Mouse (Mus musculus) heart, embryonic 15.5 days (tissue): ENCODE data around the gene Mrpl12. TPM values are rescaled to one million over a fixed set of nuclear protein-coding genes. Genes with fewer than 3 reads are reported as not detected.

Experiments used
- ATAC-seq: fragments of 200-750 bp; cut with Nextera tagmentation; replicated peaks from 2 replicates; pipeline ENCODE4 v1.8.0; 2017; ENCODE audit warnings: low read depth, moderate TSS enrichment; ENCODE audit not compliant: insufficient number of reproducible peaks, insufficient read depth, low FRiP score
- H3K27ac ChIP-seq: fragments of 300-500 bp; sonication (generic); 2 replicates; pipeline ENCODE4 v1.5.1; 2015; ENCODE audit warnings: mild to moderate bottlenecking, inconsistent platforms
- H3K27me3 ChIP-seq: fragments of 300-500 bp; sonication (generic); 2 replicates; pipeline ENCODE4 v1.6.1; 2015; ENCODE audit warnings: inconsistent platforms
- H3K36me3 ChIP-seq: fragments of 300-500 bp; sonication (generic); 2 replicates; pipeline ENCODE4 v1.6.1; 2015; ENCODE audit warnings: mild to moderate bottlenecking, inconsistent platforms
- H3K4me1 ChIP-seq: fragments of 300-500 bp; sonication (generic); replicated peaks from 2 replicates; pipeline ENCODE4 v1.6.1; 2015; ENCODE audit warnings: inconsistent platforms
- H3K4me2 ChIP-seq: fragments of 300-500 bp; sonication (generic); 2 replicates; pipeline ENCODE4 v1.6.1; 2015; ENCODE audit warnings: inconsistent platforms, mild to moderate bottlenecking, moderate library complexity
- H3K4me3 ChIP-seq: fragments of 300-500 bp; sonication (generic); 2 replicates; pipeline ENCODE4 v1.5.1; 2015; ENCODE audit warnings: mild to moderate bottlenecking, inconsistent platforms
- H3K9ac ChIP-seq: fragments of 300-500 bp; sonication (generic); 2 replicates; pipeline ENCODE4 v1.6.1; 2015; ENCODE audit warnings: mild to moderate bottlenecking, inconsistent platforms
- H3K9me3 ChIP-seq: fragments of 300-500 bp; sonication (generic); replicated peaks from 2 replicates; pipeline ENCODE4 v1.6.1; 2016; ENCODE audit warnings: inconsistent platforms
- WGBS: fragments of 180-500 bp; shearing (Covaris S2); methylation state at CpG from one replicate; pipeline ENCODE4 v1.1.7; 2015; ENCODE audit warnings: mixed read lengths; 5-methylcytosine and 5-hydroxymethylcytosine counted together
- polyA plus RNA-seq: library from polyadenylated mRNA; unstranded; fragments of >200 nt; fragmentation: Nextera tagmentation; extraction: Ambion mirVana; gene quantifications from 2 replicates; pipeline ENCODE4 v1.2.1, GENCODE M21; 2015

The Mrpl12 gene
- polyA plus RNA-seq, 1 experiment from 2014 or later = 218 TPM

DNA sequence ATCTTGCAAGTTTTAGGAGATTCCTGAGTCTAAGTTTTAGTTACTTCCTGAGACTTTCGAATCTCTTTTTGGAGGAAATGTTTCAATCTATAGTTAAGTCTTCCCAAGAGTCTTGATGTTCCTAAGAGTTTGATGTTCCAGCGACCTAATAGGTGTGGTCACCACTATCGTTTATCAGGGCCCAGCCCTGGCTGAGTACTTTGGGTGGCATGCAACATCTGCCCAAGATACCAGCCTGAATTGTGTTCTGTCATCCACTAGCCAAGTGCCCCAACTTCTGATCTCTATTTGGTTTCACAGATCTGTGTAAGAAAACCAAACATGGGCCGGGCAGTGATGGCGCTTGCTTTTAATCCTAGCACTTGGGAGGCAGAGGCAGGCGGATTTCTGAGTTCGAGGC, 29.0 kb upstream of the Mrpl12 start:
- H3K4me1 ChIP-seq = peaks cover 27% of the 10 kb centered on the region
- no peak overlapping the region for H3K4me2 ChIP-seq
- H3K27me3 ChIP-seq = no peaks in the 10 kb centered on the region
- no peaks in the 10 kb centered on the region for H3K9me3 ChIP-seq
- no peak overlapping the region for H3K9ac ChIP-seq
- no peak for ATAC-seq
- peaks cover 7% of the 10 kb centered on the region; the same call in 1 of the 2 replicates for H3K36me3 ChIP-seq
- no peak overlapping the region for H3K4me3 ChIP-seq
- WGBS = 91% methylated on average over 7 of the region's 7 CpGs
- H3K27ac ChIP-seq = no peak overlapping the region

DNA sequence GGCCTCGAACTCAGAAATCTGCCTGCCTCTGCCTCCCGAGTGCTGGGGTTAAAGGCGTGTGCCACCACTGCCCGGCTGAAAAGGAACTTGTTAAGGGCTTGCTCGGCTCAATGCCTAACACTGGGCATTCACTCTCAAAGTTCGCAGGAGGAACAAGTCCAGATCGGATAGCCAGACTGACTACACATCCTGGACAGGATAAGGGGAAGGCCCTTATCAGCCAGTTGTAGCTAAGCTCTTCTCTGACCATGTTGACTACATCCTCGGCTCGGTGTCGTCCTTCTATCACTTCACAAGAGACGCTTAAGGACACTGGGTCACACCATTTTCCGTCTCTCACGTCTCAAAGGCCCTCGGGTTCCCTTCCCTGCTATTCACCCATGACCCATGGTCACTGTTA, 27.0 kb upstream of the Mrpl12 start:
- Histone ChIP-seq H3K4me3 (peak overlapping the region; percentile 89), H3K4me1 (peaks cover 27% of the 10 kb centered on the region), H3K36me3 (peaks cover 21% of the 10 kb centered on the region), H3K4me2 (peak overlapping the region; percentile 89), H3K9me3 (no peaks in the 10 kb centered on the region), H3K27ac (peak overlapping the region; percentile 95), H3K9ac (peak overlapping the region; percentile 95), H3K27me3 (no peaks in the 10 kb centered on the region)
- WGBS = 21% methylated on average over 14 of the region's 14 CpGs
- 0 out of 2 replicates have a peak, but pooled peaks have one; percentile 25 for ATAC-seq

DNA sequence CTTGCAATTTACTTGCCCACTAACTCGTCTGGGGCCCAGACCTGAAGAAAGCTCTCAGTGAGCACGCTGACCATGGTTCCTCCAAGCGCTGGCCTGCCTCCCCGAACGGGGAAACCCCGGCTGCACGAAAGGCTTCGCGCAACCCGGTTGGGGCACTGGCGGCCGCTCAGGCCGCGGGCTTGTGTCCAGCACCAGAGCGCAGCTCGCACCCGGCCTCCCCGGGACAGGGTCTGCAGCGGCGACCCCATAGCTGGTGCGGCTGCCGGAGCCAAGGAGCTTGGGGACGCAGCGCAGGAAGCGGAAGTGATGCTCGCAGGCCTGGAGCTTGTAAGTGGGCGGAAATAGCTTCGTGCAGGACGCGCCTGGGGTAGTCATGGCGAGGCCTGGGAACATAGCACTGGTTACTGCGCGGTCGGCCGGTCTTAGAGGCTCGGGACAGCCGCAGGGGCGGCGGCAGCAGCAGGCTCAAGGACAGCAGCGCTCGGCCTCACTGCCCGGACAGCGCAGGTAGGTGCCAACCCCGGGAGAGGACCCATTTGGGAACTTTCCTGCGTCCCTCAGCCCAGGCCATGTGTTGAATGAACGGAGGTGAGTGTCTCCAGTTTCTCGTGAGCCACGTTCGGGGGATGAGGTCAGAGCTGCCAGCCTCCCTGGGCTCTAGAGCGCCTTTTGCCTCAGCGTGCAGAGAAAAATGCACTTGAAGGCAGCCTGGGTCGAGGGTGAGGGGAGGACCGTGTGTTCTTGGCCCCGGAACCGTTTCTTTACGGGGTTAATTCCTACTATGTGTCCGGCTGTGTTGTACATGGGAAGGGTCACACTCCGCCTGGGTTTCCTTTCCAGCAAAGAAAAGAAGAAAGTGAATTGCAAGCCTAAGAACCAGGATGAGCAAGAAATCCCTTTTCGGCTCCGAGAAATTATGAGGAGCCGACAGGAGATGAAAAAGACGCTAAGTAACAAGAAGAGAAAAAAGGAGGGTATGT, 26.4 kb upstream of the Mrpl12 start, which contains the start of the genes Oxld1 and Ccdc137:
Gene Oxld1 (minus strand): TSS at position 297 of the 980 bp plus-strand sequence.
Gene Ccdc137 (plus strand): TSS at position 344 of the 980 bp plus-strand sequence.
- Histone ChIP-seq H3K27me3 (no peaks in the 10 kb centered on the region), H3K27ac (peak within 1 kb of the TSS; percentile 95), H3K4me2 (peak within 1 kb of the TSS; percentile 89), H3K4me1 (peaks cover 27% of the 10 kb centered on the region), H3K4me3 (peak within 1 kb of the TSS; percentile 89), H3K9ac (peak within 1 kb of the TSS; percentile 95), H3K9me3 (no peaks in the 10 kb centered on the region), H3K36me3 (peaks cover 24% of the 10 kb centered on the region)
- 3% methylated on average over 62 of the region's 62 CpGs for WGBS
- peak; percentile 88 for ATAC-seq

DNA sequence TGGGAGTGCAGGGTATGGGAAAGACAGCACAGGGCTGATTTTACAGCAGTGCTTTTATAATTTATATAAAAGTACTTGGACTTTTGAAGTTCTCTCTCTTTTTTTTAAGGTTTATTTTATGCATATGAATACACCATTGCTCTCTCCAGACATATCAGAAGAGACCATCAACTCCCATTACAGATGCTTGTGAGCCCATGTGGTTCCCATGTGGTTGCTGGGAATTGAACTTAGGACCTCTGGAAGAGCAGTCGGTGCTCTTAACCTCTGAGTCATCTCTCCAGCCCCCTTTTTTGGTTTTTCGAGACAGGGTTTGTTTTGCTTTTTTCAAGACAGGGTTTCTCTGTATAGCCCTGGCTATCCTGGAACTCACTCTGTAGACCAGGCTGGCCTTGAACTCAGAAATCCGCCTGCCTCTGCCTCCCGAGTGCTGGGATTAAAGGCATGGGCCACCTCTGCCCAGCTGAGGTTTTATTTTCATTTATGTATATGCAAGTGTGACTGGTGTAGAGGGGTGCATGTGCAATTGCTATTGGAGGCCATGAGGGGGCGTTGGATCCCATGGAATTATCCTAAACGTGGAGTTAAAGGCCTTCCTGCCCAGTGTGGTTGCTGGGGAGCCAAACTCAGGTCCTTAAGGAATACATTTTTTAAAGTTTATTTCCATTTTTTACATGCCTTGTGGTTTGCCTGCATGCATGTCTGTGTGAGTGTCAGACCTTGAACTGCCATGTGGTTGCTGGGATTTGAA, 25.4 kb upstream of the Mrpl12 start:
- H3K9me3 ChIP-seq = no peaks in the 10 kb centered on the region
- ATAC-seq = no peak
- H3K36me3 ChIP-seq = peaks cover 31% of the 10 kb centered on the region
- 57% methylated on average over 6 of the region's 6 CpGs for WGBS
- peak overlapping the region; percentile 95 for H3K9ac ChIP-seq
- no peak overlapping the region for H3K27ac ChIP-seq
- no peaks in the 10 kb centered on the region for H3K27me3 ChIP-seq
- peak overlapping the region; percentile 89 for H3K4me2 ChIP-seq
- peaks cover 27% of the 10 kb centered on the region for H3K4me1 ChIP-seq
- peak overlapping the region; percentile 89 for H3K4me3 ChIP-seq

DNA sequence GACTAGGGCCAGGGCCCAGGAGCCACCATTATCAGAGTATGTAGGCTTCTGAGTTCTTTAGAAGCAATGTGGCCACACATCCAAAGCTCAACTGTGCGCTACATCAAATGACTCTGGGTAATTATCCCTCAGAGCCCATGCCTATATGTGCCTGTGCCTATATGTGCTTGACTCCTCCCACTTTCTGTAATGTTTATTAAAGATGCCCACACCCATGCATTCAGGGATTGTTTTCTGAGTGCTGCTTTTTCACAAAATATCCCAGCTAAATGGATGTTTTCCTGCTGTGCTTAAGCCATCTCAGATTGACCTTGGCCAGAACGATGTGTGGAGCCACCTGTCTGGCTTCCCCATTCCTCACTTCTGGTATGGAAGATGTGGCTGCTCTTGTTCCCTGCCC, 20.9 kb upstream of the Mrpl12 start:
- Histone ChIP-seq H3K4me3 (no peak overlapping the region), H3K9ac (no peak overlapping the region), H3K9me3 (no peaks in the 10 kb centered on the region), H3K4me2 (no peak overlapping the region), H3K4me1 (peaks cover 34% of the 10 kb centered on the region), H3K27ac (no peak overlapping the region), H3K36me3 (peaks cover 37% of the 10 kb centered on the region), H3K27me3 (no peaks in the 10 kb centered on the region)
- 86% methylated on average over 2 of the region's 2 CpGs for WGBS
- no peak for ATAC-seq

DNA sequence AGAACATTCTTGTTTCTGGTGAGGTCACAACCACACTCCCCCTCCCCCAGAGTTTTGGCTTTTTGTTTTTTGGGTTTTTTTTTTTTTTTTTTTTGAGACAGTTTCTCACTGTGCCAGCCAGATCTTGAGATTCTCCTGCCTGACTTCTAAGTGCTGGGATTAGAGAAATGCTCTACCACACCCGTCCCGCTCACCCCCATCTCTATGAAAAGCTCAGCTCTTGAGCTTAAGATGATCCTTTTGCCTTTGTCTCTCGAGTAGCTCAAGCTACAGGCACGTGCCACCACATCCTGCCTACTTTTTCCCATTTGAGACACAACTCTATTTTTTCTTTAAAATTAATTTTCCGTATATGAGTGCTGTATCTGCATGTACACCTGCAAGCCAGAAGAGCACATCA, 20.0 kb upstream of the Mrpl12 start:
- H3K36me3 ChIP-seq = peaks cover 39% of the 10 kb centered on the region

DNA sequence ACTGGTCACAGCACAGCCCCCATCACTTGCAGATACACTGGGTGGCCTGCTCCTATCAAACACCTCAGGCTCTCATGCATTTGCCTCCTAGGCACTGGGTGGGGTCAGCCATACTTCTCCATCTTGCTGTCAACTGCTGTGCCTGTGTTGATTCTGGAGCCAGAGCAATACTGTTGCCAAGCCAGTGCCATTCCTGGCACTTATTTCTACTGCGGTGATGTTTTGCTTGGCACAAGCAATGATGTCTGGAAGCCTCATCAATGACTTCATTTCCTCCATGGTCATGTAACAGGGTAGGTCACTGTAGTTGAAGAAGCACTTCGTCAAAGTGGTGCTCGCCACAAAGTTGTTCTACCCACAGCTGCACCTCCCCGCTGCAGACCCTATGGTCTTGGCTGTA, 18.9 kb upstream of the Mrpl12 start:
- Histone ChIP-seq H3K9me3 (no peaks in the 10 kb centered on the region), H3K4me2 (peak overlapping the region; percentile 86; the same call in 1 of the 2 replicates), H3K27ac (no peak overlapping the region), H3K27me3 (no peaks in the 10 kb centered on the region), H3K9ac (no peak overlapping the region), H3K4me3 (peak overlapping the region; percentile 92; the same call in 1 of the 2 replicates), H3K4me1 (peaks cover 27% of the 10 kb centered on the region), H3K36me3 (peaks cover 47% of the 10 kb centered on the region)
- WGBS = 75% methylated on average over 4 of the region's 4 CpGs
- ATAC-seq = no peak

More for the DNA sequence above, 20.0 kb upstream of the Mrpl12 start:
- H3K27ac ChIP-seq = no peak overlapping the region
- no peak overlapping the region for H3K4me3 ChIP-seq
- no peak overlapping the region for H3K9ac ChIP-seq
- H3K4me2 ChIP-seq = no peak overlapping the region
- no peaks in the 10 kb centered on the region for H3K27me3 ChIP-seq
- 88% methylated on average over 5 of the region's 5 CpGs for WGBS
- H3K9me3 ChIP-seq = no peaks in the 10 kb centered on the region
- H3K4me1 ChIP-seq = peaks cover 29% of the 10 kb centered on the region
- ATAC-seq = no peak

DNA sequence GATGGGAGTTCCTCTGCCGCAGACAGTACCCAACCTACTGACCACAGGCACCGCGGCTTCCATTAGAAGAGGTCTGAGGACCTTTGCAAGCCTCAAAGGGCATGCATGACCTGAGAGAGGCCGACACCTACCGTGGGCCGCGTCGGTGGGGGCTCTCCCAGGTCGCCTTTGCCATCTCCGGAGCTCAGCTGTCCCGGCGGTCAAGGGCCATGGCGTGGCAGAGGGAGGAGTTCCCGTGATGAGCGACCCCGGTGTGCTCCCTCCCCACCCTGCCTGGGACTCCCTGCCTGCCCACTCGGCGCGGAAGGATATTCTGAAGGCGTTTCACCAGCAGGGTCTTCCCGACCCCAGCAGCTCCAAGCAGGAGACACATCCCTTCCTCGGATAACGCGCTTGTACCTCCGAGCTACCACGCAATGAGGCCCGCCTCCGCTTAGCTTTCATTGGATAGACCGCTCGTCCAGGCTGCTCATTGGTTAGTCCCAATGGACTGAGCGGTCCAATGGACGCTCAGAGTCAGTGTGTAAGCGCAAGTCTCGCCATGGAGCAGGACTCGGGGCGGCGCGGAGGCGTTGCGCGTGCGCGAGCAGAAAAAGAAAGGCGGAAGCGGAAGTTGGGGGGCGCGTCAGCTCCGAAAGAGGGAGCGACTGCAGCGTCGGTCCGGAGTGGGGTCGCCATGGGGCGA, 17.2 kb upstream of the Mrpl12 start, which contains the start of gene Arl16:
Gene Arl16 (minus strand): TSS at position 557 of the 685 bp plus-strand sequence.
- H3K4me3 ChIP-seq = peak within 1 kb of the TSS; percentile 92
- no peaks in the 10 kb centered on the region for H3K27me3 ChIP-seq
- under 1% methylated on average over 53 of the region's 54 CpGs for WGBS
- H3K4me2 ChIP-seq = peak within 1 kb of the TSS; percentile 86
- H3K36me3 ChIP-seq = peaks cover 51% of the 10 kb centered on the region
- H3K4me1 ChIP-seq = peaks cover 27% of the 10 kb centered on the region
- H3K9ac ChIP-seq = peak within 1 kb of the TSS; percentile 91
- no peaks in the 10 kb centered on the region for H3K9me3 ChIP-seq
- H3K27ac ChIP-seq = peak within 1 kb of the TSS; percentile 78
- ATAC-seq = peak; percentile 99

DNA sequence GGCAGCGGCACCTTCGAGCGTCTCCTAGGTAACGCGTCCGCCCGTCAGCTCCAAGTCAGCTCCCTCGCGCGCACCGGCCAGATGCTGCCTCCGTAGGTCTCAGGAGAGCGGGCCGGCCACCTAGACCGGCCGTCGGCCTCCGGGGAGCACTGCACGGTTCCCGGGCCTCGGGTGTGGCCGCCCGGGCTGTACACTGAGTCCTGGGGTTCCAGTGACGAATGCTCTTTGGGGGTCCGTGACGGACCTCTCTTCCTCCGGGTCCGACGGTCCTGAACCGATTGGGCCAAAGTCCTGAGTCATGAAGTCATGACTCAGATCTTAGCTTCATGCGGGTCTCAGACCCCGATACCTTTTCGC, 16.7 kb upstream of the Mrpl12 start:
- H3K4me1 ChIP-seq = peaks cover 27% of the 10 kb centered on the region
- H3K27me3 ChIP-seq = no peaks in the 10 kb centered on the region
- under 1% methylated on average over 33 of the region's 33 CpGs for WGBS
- H3K9me3 ChIP-seq = no peaks in the 10 kb centered on the region
- H3K27ac ChIP-seq = peak overlapping the region; percentile 30; the same call in 1 of the 2 replicates
- H3K36me3 ChIP-seq = peaks cover 51% of the 10 kb centered on the region
- peak overlapping the region; percentile 79 for H3K4me2 ChIP-seq
- peak overlapping the region; percentile 92 for H3K4me3 ChIP-seq
- H3K9ac ChIP-seq = peak overlapping the region; percentile 91
- ATAC-seq = peak; percentile 26

DNA sequence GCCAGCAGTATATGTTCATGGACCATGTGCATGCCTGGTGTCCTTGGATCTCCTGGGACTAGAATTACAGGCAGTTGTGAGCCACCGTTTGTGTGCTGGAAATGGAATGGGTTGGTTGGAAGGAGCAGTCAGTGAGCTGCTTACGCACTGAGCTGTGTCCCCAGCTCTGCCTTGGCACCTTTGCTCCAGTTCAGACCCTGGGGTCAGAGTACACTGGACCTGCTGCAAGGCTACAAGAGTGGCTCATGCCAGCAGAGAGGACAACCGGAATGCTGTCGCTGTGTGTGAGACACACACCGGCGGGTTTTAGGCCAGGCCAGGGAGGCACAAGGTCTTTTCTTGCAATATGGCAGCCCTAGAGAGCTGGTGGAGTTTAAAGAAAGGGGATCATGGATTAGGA, 12.4 kb upstream of the Mrpl12 start:
- ATAC-seq = no peak

More for the DNA sequence above, 12.4 kb upstream of the Mrpl12 start:
- 96% methylated on average over 6 of the region's 6 CpGs for WGBS
- H3K36me3 ChIP-seq = peaks cover 73% of the 10 kb centered on the region
- no peak overlapping the region for H3K4me3 ChIP-seq
- peaks cover 11% of the 10 kb centered on the region for H3K4me1 ChIP-seq
- H3K4me2 ChIP-seq = no peak overlapping the region
- H3K9me3 ChIP-seq = no peaks in the 10 kb centered on the region
- H3K27ac ChIP-seq = no peak overlapping the region
- H3K27me3 ChIP-seq = no peaks in the 10 kb centered on the region
- H3K9ac ChIP-seq = no peak overlapping the region
